Mouse (Mus musculus) hematopoietic stem cell, adult 5-6 weeks (primary cell): ENCODE measurements around the gene Slc6a13. TPM values are rescaled to one million over a fixed set of nuclear protein-coding genes. Genes with fewer than 3 reads are reported as not detected.
A peak's percentile ranks its signal among the peaks of the same experiment; 100 is the strongest.

Experiments
- ATAC-seq, 2 experiments: fragments of 125-278 bp in 1 of 2; replicated peaks in 1 of 2; 2 replicates each; pipeline ENCODE4 v1.8.0; 2016 to 2017; ENCODE audit warnings: inconsistent platforms in 2 of 2, mild to moderate bottlenecking in 2 of 2, moderate number of reproducible peaks in 2 of 2, low read depth in 1 of 2, moderate TSS enrichment in 1 of 2; ENCODE audit not compliant: low FRiP score in 2 of 2, poor library complexity in 2 of 2, severe bottlenecking in 2 of 2, insufficient read depth in 1 of 2, low TSS enrichment in 1 of 2
- total RNA-seq: library from RNA; stranded (forward); fragments of 172-1452, 232-1000 nt; gene quantifications from 2 replicates; pipeline ENCODE4 v1.2.3, GENCODE M21; 2017

Slc6a13 gene
- total RNA-seq, 1 experiment from 2014 or later = 1.5 TPM

DNA sequence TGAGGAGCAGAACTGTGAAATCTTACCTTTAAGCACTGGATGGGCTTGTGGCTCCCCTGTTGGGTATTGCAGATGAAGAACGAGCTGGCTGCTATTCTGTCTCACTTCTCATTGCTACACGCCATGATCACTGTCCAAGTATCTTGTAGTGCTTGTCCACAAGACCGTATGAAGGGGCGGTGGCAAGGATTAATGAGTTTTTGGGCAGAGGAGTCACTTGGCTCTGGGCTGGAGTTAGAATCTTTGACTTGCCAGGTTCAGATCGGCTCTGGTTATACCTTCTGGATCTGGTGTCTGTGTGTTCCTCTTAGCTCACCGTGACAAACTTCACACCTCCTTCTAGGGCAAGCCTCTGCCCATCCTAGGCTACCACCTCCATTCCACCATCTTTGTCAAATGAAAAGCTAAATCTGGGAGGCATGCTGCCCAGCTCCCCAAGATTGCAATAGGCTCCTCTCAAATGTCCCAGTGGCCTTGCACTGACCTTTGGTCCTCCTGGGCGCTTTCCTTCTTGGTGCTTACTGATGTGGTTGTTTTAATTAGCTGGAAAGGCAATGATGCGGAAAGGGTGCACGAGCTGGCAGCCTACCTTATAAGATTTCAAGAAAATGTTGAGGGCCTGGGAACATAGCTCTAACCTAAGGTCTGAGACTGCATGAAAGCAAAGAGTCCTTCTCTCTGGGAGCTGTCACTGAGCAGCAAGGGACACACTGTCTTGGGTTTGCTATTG lies 22.5 kb downstream of the Slc6a13 start:
- no peak for ATAC-seq

DNA sequence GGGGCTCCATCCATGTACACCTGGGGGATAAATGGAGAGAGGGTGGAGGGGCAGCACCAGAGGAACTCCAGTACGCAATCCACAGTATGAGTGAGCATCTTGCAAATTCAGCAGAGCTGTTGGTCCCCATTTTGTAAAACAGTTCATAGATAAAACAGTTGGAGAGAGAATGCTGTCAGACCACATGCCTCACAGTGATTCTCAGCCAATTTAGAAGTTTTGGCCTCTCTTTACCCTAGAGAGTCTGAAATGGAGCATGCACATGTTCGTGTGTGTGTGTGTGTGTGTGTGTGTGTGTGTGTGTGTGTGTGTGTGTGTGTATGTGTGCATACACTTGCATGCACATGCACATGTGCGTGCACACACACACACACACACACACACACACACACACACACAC lies 25.3 kb downstream of the Slc6a13 start:
- no peak for ATAC-seq

DNA sequence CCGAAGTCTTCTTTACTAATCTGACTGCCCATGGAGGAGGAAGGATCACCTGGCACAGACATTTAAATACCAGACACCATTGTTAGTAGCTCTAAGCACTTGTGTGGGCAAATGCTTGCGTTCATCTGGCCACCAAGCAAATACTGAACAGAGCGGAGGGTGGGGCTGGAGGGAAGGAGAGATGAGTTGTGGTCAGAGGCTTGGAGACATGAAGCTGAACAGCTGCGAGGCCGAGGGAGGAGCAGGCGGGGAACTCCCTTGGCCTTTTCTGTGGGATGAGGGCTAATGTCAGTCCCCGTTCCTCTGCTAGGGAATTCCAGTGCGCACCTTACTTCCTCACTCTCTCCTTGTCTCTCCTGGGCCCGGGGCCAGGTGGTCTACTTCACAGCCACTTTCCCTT lies 25.7 kb downstream of the Slc6a13 start:
- ATAC-seq = no peak

DNA sequence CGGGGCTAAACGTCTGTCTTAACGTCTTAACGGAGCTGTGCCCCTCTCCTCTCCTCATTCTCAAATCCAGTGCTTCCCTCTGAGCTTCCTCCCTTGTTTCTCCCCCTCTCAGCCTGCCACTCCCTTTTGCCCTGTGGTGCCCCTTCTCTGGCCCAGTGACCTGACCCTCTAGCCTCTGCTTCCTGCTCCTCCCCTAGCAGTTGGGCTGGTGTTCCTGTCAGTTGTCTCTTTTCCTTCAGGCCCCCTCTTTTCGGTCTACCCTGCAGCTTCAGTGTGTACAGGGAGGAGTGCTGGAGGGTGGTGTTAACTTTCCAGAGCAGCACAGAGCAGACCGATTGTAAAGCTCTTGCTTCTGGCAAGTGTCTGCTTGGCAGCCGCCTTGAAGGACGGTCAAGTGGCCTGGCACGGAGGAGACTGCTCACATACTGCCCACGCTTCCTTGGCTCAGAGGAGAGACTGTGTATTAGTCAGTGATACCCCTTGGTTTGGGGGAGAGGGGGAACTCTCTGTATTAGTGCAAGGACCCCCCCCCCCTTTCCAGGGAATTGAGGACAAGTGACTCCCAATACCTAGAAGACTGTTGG lies 26.6 kb downstream of the Slc6a13 start:
- peak in 1 of 2 experiments; percentile 33; a peak in 2 of 4 replicates for ATAC-seq

DNA sequence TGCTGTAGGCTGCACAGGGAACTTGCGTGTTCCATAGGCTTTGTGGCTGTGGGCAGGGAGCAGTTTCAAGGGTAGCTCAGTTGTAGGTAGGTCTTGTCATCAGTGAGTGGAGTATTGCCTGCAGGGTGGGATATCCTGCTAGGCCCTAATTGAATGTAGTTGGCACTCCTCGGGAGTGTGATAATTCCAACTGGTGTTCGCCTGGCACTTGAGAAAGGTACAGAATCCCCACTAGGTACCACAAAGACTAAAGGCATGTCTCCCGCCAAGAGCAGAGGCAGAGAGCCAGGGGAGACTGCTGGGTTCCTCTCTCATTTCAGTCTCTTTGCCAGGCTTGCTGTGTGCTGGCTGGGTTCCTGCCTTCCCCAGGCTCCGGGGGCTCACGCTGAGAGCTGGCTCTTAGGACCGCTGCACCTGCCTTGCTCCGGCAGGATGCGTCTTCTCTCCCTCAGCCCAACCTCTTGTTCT lies 28.4 kb downstream of the Slc6a13 start:
- no peak for ATAC-seq

DNA sequence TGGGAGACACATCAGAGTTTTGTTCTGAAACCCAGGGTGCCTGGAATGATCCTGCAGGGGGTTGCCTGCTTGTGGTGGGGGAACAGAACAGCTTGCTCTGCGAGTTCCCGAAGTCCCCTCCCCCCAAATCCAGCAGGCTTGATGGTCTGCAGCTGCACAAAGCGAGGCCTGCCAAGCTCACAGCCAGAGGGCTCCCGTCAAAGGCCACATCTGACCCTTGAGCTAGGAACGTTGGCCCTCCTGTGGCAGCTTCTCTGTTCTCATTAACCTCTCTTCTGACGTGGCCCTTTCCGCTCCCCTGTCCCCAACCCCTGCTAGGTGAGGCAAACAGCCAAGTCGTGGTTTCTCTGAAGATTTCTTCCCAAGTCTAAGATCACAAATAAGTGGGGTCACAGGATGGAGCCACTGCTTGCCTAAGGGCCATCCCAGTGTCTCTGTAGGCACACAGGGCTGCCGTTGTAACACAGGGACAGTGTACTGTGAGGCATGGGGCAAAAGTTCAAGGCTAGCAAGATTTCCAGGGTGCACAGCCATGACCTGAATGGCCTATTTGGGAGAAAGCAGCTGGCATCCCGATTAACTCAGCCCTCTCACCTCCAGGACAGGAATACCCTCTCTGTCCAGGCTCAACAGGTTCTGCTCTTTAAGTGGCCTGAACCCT lies 30.0 kb downstream of the Slc6a13 start:
- peak; percentile 46 to 70; a peak in 3 of 4 replicates for ATAC-seq

DNA sequence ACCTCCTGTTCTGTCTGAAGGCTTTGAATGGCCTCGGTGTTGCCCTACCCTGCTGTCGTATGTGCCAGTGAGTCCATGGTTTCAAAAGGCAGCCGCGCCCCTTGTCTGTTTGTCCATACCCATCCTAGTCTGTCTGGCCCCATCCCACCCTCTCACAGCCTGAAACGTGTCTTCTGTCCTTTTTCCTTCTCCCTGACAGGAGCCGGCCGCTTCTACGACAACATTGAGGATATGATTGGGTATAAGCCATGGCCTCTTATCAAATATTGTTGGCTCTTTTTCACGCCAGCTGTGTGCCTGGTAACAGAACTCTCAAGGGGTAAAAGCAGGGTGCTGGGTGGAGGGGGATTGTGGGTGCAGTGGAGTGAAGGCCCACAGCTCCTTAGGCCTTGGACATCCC lies 35.8 kb downstream of the Slc6a13 start:
- ATAC-seq = no peak

DNA sequence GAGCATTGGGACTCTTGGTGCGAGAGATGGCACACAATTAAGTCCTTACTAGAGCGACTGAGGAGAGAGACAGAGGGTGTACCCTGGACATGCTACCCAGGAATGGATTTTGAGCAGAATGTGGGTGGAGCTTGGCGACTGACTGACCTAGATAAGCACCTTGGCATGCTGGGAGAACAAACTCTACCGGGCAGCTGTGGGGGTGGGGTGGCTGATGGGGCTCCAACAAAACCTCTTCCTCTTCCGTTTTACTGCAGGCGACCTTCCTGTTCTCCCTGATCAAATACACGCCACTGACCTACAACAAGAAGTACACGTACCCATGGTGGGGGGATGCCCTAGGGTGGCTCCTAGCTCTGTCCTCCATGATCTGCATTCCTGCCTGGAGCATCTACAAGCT lies 36.5 kb downstream of the Slc6a13 start:
- peak; percentile 23 to 37; a peak in 3 of 4 replicates for ATAC-seq

DNA sequence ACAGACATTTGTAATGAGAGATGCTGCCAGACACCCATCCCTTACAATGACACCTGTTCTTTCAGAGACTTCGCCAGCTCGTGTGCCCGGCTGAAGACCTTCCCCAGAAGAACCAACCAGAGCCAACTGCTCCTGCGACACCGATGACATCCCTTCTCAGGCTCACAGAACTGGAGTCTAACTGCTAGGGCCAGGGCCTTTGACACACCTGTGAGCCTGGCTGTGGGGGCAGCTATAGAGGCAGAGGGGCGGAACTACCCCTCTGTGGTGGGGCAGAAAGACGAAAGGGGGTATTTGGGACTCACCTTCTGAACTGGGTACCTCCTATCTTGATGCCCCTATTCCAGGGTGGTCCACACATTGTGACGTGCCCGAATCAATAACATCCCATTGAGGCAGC lies 37.2 kb downstream of the Slc6a13 start:
- ATAC-seq = no peak

DNA sequence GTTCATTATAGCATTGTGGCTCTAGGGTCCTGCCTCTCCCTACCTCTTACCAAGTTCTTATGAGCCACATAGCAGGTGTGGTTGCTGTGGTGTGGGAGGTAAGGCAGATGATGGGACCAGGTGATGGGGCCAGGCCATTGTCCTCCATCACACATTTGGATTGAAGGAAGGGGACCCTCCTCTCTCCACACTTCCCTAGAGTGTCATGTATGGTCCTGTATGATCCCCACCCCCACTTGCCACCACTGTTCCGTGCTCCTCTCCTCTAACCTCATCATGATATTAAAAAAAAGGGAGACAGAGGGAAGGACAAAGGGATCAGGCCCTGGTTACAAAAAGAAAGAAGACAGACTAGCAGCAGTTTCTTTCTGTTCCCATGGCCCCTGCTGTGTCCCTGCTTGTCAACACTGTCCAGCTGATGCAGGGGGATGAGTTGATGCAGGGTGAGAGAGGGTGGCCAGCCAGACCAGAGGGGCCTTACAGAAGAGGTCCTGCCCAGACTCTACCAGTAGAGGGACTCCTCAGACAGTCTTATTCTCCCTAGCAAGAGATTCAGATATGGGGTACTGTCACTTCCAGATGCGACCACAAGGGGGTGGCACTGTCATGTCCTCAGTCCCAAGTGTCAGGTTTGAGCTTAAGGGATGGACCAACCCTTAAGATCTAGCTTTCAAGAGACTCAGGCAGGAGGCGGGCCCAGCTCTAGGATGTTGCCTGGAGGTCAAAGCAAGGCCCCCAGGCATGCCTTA lies 37.9 kb downstream of the Slc6a13 start:
- peak; percentile 71 to 75 for ATAC-seq

DNA sequence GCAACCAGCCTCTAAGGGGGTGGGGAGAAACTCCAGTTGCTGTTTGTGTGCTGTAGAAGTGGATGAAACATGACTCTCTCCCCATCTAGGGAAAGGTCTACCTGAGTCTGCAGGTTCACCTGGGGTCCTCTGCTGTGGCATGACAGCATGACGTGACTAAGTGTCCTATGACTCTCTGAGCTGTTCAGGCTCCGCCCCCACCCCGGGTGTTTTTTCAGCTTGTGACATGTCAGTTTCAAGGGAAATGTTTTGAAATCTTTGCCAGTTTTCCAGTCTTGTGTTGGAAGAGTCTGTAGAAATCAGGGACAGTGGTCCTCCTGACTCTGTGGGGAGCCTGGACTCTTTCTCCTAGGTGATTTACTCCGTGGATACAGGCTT lies 38.5 kb downstream of the Slc6a13 start:
- no peak; a peak in 1 of 4 replicates for ATAC-seq

DNA sequence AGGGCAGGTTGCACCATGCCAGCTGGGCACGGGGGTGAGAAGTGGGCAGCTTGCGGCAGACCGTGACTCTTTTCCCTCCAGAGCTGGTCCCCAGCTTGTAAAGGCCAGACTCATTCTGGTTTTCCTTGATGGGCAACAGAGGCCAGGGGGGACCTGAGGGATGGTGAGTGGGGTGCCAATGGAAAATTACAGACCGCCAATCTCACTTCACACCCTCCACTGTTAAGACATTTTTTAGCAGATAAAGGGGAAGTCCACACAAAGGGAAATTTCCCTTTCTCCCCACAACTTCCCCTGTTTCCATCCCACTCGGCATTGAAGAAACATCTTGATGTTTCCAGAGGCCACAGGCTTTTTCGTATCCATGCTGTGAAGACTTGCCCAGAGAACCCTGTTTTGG lies 41.6 kb downstream of the Slc6a13 start:
- ATAC-seq = peak; percentile 48 to 52

DNA sequence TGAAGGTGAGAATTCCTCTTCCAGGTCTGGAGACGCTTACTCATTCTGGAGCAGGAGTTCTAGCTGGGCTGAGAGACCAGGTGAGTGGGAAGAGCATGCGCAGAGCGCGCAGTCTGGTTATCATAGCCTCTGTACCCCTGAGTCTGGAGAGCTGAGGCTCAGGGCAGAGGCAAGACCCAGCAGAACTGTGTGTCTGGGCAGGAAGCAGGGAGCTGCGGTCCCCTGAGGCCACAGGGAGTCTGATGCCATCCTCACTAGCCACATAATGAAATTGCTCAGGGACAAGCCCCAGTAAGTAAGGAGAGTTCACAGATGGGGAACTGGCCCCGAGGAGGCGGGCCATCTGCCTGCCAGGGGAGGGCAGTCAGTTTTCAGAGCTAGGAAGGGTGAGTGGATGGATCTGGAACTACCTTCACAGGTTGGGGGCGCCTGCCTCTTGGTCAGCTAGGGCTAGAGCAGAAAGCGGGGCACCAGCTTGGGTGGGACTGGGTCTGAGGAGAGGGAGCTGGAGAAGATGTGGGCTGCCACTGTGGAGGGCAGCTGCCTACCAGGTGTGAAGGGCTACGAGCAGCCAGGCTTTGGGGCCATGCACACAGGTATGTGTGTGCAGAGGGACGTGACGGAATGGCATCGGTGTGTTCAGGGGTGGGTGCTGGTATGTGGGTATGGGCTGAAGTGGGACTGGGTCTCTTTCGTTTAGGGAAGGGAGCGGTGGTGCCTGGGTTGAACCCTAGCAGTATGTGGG lies 43.2 kb downstream of the Slc6a13 start, which contains the start of gene Slc6a12:
Slc6a12 (plus strand) TSS at position 51 of the 745 bp plus-strand sequence.
- ATAC-seq = peak; percentile 72

DNA sequence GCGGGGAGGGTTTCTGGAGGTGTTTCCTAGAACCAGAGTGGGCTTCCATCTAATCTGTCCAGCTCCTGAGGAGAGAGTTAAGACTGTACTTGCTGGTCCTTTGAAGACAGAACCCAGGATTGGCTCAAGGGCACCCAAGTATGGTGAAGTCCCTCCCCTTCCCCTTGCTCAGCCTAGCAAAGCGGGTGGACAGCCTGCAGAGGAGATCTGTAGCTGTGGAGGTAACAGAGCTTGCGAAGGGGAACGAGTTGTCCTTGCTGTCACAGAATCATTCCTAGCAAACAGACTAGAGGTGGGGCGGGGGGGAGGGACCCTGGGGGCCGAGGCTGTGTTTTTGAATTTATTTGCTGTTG lies 43.7 kb downstream of the Slc6a13 start:
- ATAC-seq = no peak

DNA sequence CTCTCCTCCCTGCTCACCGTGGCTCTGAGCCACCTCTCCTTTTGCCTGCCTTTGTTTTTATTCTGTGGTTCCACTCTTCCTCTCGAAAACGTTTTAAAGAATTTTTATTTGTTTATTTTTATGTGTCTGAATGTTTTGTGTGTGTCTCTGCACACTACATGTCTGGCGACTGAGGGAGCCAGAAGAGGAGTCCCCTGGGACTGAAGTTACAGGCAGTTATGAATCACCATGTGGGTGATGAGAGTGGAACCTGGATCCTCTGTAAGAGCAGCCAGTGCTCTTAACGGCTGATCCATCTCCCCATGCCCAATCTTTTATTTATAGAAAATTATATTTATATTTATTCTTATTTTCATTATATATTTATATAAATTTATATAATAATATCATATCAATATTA lies 44.3 kb downstream of the Slc6a13 start:
- no peak for ATAC-seq

DNA sequence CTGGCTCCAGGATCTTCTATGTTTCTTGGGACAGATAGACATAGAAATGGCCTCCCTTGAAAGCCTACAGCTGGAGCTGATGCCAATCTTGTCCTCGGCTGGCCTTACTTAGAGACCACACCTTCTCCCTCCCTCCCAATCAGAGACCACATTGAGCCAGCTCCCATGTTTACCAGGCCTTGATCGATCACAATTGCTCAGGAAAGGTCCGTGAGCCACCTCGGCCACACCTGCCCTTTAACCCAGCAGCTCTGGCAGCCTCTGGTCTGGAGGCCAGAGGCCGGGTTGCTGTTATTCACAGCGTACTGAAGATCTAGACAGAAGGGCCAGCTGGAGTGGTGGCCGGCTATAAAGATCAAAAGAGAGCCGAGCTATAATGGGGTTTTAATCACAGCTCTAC lies 46.4 kb downstream of the Slc6a13 start:
- ATAC-seq = no peak

DNA sequence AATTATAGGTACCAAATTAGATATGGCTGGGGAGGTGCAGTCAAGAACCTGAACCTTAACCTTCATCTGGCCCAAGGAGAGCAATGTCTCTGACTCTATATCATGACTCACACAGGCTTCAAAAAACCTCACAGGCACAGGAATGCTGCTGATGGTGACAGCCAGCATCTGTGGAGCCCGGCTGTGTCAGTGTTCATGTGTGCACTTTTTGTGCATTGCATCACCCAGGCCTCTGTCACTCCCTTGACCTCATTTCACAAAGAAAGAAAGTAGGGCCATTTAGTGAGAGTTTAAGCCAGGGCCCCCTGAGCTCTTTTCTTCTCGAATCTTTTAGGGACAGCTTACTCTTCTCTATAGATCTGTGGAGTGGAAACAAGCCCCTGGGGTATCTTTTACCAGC lies 52.2 kb downstream of the Slc6a13 start:
- ATAC-seq = no peak
